Mouse (Mus musculus): ENCODE data around the gene Ankrd28. TPM values are rescaled to one million over a fixed set of nuclear protein-coding genes. Genes with fewer than 3 reads are reported as not detected.

The Ankrd28 gene
- polyA plus RNA-seq, 1 experiment from 2014 or later, result 11.7 TPM

DNA sequence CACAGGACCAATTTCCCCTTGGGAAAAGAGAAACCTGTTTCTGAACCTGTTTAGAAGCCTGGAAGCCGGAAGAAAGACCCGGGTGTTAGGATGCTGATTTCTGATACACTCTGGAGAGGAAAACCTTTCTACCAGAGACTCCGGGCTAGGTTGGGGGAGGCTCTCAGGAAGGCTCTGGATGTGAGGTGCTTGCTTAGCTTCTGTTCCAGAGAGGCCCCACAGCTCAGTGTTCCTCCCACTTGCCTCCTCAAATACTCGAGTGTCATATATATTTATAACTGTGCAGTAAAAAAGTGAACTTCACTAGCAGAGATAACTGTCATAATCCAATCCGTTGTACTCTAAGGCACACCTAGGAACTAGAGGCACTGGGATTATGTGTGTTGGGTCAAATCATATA is 25.6 kb upstream of the Ankrd28 start:
- Histone ChIP-seq H3K4me1 (replicated peaks; ENCODE audit: control insufficient read depth, insufficient read depth, low read length) (no peaks in the 10 kb centered on the region), H3K36me3 (ENCODE audit: control insufficient read depth, insufficient read depth, low read length) (no peaks in the 10 kb centered on the region), H3K9ac (ENCODE audit: low read length) (no peak overlapping the region), H3K4me3 (ENCODE audit: low read depth, low read length) (no peak overlapping the region), H3K9me3 (ENCODE audit: control insufficient read depth, low read length) (no peaks in the 10 kb centered on the region), H3K27ac (ENCODE audit: low read depth) (no peak overlapping the region), H3K27me3 (replicated peaks; ENCODE audit: control insufficient read depth, insufficient read depth, low read length) (no peaks in the 10 kb centered on the region), H3K4me2 (ENCODE audit: low read length) (no peak overlapping the region)
- DNase-seq (ENCODE audit: low spot score), result no peak
- no peak for ATAC-seq (replicated peaks; ENCODE audit: low FRiP score, low TSS enrichment, low read depth)
- 67% methylated on average over 5 of the region's 5 CpGs for WGBS

DNA sequence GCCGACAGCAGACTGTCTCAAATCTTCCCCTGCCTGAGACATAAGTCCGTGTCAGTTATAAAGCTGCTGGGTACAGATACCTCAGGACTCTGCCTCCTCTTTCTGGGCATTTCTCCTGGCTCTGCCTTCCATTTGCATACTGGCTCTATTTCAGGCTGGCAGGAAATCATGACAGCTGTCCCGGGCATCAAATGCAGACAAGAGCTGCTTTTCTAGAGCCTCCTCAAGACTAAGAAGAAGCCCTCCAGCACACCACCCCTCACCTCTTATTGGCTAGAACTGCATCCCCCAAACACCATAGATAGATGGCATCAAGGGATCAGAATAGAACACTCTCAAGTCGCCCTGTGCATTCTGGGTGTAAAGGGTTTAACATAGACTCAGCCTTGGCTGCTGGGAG is 24.2 kb upstream of the Ankrd28 start:
- H3K27ac ChIP-seq (ENCODE audit: low read depth), result no peak overlapping the region

DNA sequence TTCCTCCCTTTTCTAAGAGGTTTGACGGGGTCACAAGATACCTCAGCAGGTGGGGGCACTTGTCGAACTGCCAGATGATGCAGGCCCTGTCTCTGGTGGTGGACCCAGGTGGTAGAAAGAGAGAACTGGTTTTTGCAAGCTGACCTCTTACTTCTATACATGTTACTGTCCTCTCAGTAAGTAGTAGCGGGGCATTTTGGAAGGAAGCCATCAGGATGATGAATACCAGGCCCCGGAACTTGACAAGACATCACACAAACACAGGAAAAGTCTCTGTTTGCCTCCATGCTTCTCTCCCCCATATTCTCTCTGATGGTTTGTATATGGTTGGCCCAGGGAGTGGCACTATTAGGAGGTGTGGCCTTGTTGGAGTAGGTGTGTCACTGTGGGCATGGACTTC is 13.1 kb upstream of the Ankrd28 start:
- Histone ChIP-seq H3K9ac (ENCODE audit: low read length) (no peak overlapping the region), H3K9me3 (ENCODE audit: control insufficient read depth, low read length) (no peaks in the 10 kb centered on the region), H3K4me3 (ENCODE audit: low read depth, low read length) (no peak overlapping the region), H3K27me3 (replicated peaks; ENCODE audit: control insufficient read depth, insufficient read depth, low read length) (no peaks in the 10 kb centered on the region), H3K4me2 (ENCODE audit: low read length) (no peak overlapping the region), H3K4me1 (replicated peaks; ENCODE audit: control insufficient read depth, insufficient read depth, low read length) (no peaks in the 10 kb centered on the region), H3K27ac (ENCODE audit: low read depth) (no peak overlapping the region), H3K36me3 (ENCODE audit: control insufficient read depth, insufficient read depth, low read length) (no peaks in the 10 kb centered on the region)
- 30% methylated on average over 4 of the region's 4 CpGs for WGBS
- no peak for DNase-seq (ENCODE audit: low spot score)
- 0 out of 2 replicates have a peak, but pooled peaks have one; percentile 23 for ATAC-seq (replicated peaks; ENCODE audit: low FRiP score, low TSS enrichment, low read depth)

More for the DNA sequence above, 24.2 kb upstream of the Ankrd28 start:
- no peak overlapping the region for H3K4me2 ChIP-seq (ENCODE audit: low read length)
- no peaks in the 10 kb centered on the region for H3K4me1 ChIP-seq (replicated peaks; ENCODE audit: control insufficient read depth, insufficient read depth, low read length)
- H3K4me3 ChIP-seq (ENCODE audit: low read depth, low read length), result no peak overlapping the region
- DNase-seq (ENCODE audit: low spot score) (no peak), ATAC-seq (replicated peaks; ENCODE audit: low FRiP score, low TSS enrichment, low read depth) (no peak)
- H3K27me3 ChIP-seq (replicated peaks; ENCODE audit: control insufficient read depth, insufficient read depth, low read length), result no peaks in the 10 kb centered on the region
- 69% methylated on average over 4 of the region's 4 CpGs for WGBS
- no peaks in the 10 kb centered on the region for H3K9me3 ChIP-seq (ENCODE audit: control insufficient read depth, low read length)
- H3K36me3 ChIP-seq (ENCODE audit: control insufficient read depth, insufficient read depth, low read length), result no peaks in the 10 kb centered on the region
- no peak overlapping the region for H3K9ac ChIP-seq (ENCODE audit: low read length)

DNA sequence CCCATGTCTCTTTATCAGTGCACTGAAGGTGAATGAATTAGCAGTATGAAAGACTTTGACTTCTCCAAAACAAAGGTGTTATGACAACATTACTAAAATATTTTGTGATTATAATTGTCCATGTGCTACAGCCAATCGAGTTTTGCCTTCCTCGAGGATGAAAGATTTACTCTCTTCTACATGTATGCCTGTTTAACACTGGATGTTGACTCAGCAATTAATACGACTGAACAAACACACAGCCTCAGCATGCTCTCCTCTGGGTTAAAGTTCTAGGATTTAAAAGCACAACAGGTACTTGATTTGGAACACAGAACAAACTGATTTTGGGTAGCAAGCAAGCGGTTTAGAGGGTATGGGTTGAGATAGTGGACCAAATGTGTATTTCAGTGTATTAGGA is 1.6 kb upstream of the Ankrd28 start:
- Histone ChIP-seq H3K4me1 (replicated peaks; ENCODE audit: control insufficient read depth, insufficient read depth, low read length) (0 out of 2 replicates have a peak, but pooled peaks cover 4% of the 10 kb centered on the region), H3K27ac (ENCODE audit: low read depth) (no peak overlapping the region), H3K9ac (ENCODE audit: low read length) (no peak overlapping the region), H3K4me3 (ENCODE audit: low read depth, low read length) (no peak overlapping the region), H3K36me3 (ENCODE audit: control insufficient read depth, insufficient read depth, low read length) (no peaks in the 10 kb centered on the region), H3K4me2 (ENCODE audit: low read length) (no peak overlapping the region), H3K9me3 (ENCODE audit: control insufficient read depth, low read length) (peaks cover 6% of the 10 kb centered on the region; the same call in 1 of the 2 replicates), H3K27me3 (replicated peaks; ENCODE audit: control insufficient read depth, insufficient read depth, low read length) (no peaks in the 10 kb centered on the region)
- no peak for DNase-seq (ENCODE audit: low spot score)
- 51% methylated on average over 4 of the region's 4 CpGs for WGBS
- no peak for ATAC-seq (replicated peaks; ENCODE audit: low FRiP score, low TSS enrichment, low read depth)

DNA sequence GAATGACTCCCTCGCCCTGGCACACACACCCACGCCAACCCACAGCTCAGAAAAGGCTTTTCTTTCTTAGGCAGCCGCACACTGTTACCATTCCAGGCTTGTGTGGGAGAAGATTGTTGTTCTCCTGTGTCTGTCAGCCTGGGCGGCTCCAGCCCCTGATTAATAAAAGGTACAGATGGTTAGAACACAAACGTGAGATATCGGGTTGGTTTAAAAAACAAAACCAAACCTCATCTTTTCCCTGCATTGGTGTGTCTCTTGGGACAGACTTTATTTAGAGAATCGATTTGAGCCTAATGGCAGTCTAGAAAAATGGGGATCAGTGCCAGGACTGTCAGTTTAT is 890 bp upstream of the Ankrd28 start:
- no peaks in the 10 kb centered on the region for H3K27me3 ChIP-seq (replicated peaks; ENCODE audit: control insufficient read depth, insufficient read depth, low read length)
- WGBS, result 8% methylated on average over 7 of the region's 7 CpGs

DNA sequence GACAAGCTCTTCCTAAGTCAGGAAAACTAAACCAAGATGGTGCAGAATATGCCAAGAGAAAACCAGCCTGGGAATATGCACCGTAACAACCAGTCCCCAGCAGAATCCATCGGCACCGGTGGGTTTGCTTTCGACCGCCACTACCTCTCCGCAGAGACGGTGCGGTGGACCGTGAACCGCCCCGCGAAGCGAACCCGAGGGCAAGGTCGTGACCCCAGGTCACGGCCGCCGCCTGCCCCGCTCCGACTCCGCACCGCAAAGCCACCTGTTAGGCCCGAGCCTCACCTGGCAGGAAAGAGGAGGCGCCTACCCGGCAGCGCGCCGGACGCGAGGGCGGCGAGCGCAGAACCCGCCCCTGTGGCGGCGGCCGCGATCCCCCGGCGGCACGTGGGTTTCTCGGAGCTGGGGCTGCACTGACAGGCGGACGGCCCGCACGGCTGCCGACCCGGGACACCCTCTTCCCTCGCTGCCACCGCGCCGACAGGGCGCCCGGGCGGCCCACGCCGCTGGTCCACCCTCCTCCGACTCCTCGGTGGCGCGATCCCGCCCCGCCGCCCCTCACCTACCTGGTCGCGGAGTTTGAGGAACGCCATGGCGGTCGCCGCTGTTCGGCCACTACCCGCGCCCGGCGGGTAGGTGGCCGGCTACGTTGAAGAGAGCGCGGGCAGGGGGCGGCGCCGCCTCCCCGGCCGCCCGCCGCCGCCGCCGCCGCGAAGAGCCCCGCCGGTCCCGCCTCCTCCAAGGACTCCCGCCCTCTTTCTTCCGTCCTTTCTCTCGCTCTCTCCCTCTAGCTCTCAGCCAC is 489 bp downstream of the Ankrd28 start:
- WGBS, result under 1% methylated on average over 73 of the region's 97 CpGs
- ATAC-seq (replicated peaks; ENCODE audit: low FRiP score, low TSS enrichment, low read depth) (peak; percentile 81), DNase-seq (ENCODE audit: low spot score) (peak; percentile 77)
- peak overlapping the region; percentile 93 for H3K27ac ChIP-seq (ENCODE audit: low read depth)
- H3K4me2 ChIP-seq (ENCODE audit: low read length), result peak overlapping the region; percentile 52
- H3K9ac ChIP-seq (ENCODE audit: low read length), result peak overlapping the region; percentile 74
- no peaks in the 10 kb centered on the region for H3K36me3 ChIP-seq (ENCODE audit: control insufficient read depth, insufficient read depth, low read length)
- no peaks in the 10 kb centered on the region for H3K27me3 ChIP-seq (replicated peaks; ENCODE audit: control insufficient read depth, insufficient read depth, low read length)
- H3K4me3 ChIP-seq (ENCODE audit: low read depth, low read length), result peak overlapping the region; percentile 87
- H3K4me1 ChIP-seq (replicated peaks; ENCODE audit: control insufficient read depth, insufficient read depth, low read length), result 0 out of 2 replicates have a peak, but pooled peaks cover 4% of the 10 kb centered on the region
- no peaks in the 10 kb centered on the region for H3K9me3 ChIP-seq (ENCODE audit: control insufficient read depth, low read length)

More for the DNA sequence above, 890 bp upstream of the Ankrd28 start:
- Histone ChIP-seq H3K27ac (ENCODE audit: low read depth) (peak overlapping the region; percentile 93; the same call in 1 of the 2 replicates), H3K9ac (ENCODE audit: low read length) (peak overlapping the region; percentile 74), H3K4me3 (ENCODE audit: low read depth, low read length) (peak overlapping the region; percentile 87), H3K36me3 (ENCODE audit: control insufficient read depth, insufficient read depth, low read length) (no peaks in the 10 kb centered on the region), H3K9me3 (ENCODE audit: control insufficient read depth, low read length) (no peaks in the 10 kb centered on the region), H3K4me2 (ENCODE audit: low read length) (peak overlapping the region; percentile 66), H3K4me1 (replicated peaks; ENCODE audit: control insufficient read depth, insufficient read depth, low read length) (0 out of 2 replicates have a peak, but pooled peaks cover 4% of the 10 kb centered on the region)
- DNase-seq (ENCODE audit: low spot score) (peak; percentile 56), ATAC-seq (replicated peaks; ENCODE audit: low FRiP score, low TSS enrichment, low read depth) (no peak)

DNA sequence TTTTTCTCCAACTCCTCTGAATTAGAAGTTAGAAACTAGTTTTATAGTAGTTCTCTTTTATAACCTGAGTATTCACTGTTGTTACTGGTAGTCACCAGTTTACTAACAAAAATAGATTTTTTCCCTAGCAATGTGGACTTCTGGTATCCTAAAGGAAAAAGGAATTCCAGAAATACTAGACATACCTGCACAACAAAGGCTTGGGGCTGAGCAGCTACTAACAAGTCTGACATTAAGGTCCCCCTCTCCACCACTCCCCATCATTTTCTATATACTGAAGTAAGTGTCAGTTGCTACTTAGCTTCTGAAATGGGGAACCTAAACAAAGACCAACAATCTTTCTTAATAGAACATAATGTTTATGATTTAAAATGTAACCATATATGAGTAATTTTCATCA is 3.2 kb downstream of the Ankrd28 start:
- no peak for ATAC-seq (replicated peaks; ENCODE audit: low FRiP score, low TSS enrichment, low read depth)
- Histone ChIP-seq H3K4me2 (ENCODE audit: low read length) (no peak overlapping the region), H3K4me1 (replicated peaks; ENCODE audit: control insufficient read depth, insufficient read depth, low read length) (0 out of 2 replicates have a peak, but pooled peaks cover 4% of the 10 kb centered on the region), H3K36me3 (ENCODE audit: control insufficient read depth, insufficient read depth, low read length) (no peaks in the 10 kb centered on the region), H3K27ac (ENCODE audit: low read depth) (no peak overlapping the region), H3K9me3 (ENCODE audit: control insufficient read depth, low read length) (no peaks in the 10 kb centered on the region), H3K4me3 (ENCODE audit: low read depth, low read length) (no peak overlapping the region), H3K27me3 (replicated peaks; ENCODE audit: control insufficient read depth, insufficient read depth, low read length) (no peaks in the 10 kb centered on the region), H3K9ac (ENCODE audit: low read length) (no peak overlapping the region)
- no peak for DNase-seq (ENCODE audit: low spot score)

DNA sequence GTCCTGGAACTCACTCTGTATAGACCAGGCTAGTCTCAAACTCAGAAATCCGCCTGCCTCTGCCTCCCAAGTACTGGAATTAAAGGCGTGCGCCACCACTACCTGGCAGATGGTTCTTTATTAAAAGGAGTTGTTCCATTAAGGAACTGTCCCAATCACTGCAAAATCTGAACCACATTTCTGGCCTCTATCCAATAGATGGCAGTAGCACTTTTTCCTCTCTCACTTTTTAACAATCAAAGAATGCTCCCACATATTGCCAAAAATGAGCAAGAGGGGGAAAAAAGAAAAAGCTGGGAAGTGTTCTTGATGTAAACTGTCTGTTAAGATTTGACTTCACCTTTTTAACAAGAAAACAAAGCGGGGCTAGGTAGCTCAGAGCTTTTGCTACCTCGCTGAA is 20.5 kb downstream of the Ankrd28 start:
- Histone ChIP-seq H3K9ac (ENCODE audit: low read length) (no peak overlapping the region), H3K9me3 (ENCODE audit: control insufficient read depth, low read length) (no peaks in the 10 kb centered on the region), H3K27ac (ENCODE audit: low read depth) (no peak overlapping the region), H3K4me1 (replicated peaks; ENCODE audit: control insufficient read depth, insufficient read depth, low read length) (no peaks in the 10 kb centered on the region), H3K36me3 (ENCODE audit: control insufficient read depth, insufficient read depth, low read length) (no peaks in the 10 kb centered on the region), H3K4me3 (ENCODE audit: low read depth, low read length) (no peak overlapping the region), H3K27me3 (replicated peaks; ENCODE audit: control insufficient read depth, insufficient read depth, low read length) (no peaks in the 10 kb centered on the region), H3K4me2 (ENCODE audit: low read length) (no peak overlapping the region)
- 96% methylated on average over 5 of the region's 5 CpGs for WGBS
- ATAC-seq (replicated peaks; ENCODE audit: low FRiP score, low TSS enrichment, low read depth), result no peak
- no peak for DNase-seq (ENCODE audit: low spot score)

DNA sequence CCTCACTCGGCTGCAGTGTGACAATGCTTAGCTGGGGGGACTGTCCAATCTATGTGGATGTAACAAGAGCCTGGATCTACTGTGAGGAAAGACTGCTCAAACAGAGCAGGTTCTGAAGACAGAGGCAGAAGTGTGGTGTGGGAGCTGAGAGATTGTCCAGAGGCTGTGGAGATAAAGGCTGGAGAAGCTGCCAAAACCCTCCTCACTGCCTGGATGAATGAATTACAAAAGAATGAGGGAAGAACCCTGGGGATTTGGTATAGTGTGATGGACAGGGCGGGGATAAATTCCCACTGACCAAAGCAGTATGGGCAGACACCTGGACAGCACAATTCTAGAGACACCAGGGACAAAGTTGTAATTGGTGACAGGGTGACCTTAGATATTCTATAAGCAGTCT is 26.7 kb downstream of the Ankrd28 start:
- Histone ChIP-seq H3K4me1 (replicated peaks; ENCODE audit: control insufficient read depth, insufficient read depth, low read length) (no peaks in the 10 kb centered on the region), H3K27ac (ENCODE audit: low read depth) (no peak overlapping the region), H3K4me3 (ENCODE audit: low read depth, low read length) (no peak overlapping the region), H3K27me3 (replicated peaks; ENCODE audit: control insufficient read depth, insufficient read depth, low read length) (no peaks in the 10 kb centered on the region), H3K9ac (ENCODE audit: low read length) (no peak overlapping the region), H3K4me2 (ENCODE audit: low read length) (no peak overlapping the region), H3K36me3 (ENCODE audit: control insufficient read depth, insufficient read depth, low read length) (no peaks in the 10 kb centered on the region), H3K9me3 (ENCODE audit: control insufficient read depth, low read length) (no peaks in the 10 kb centered on the region)
- DNase-seq (ENCODE audit: low spot score) (no peak), ATAC-seq (replicated peaks; ENCODE audit: low FRiP score, low TSS enrichment, low read depth) (no peak)
- WGBS, result 76% methylated on average over 2 of the region's 2 CpGs
